Mouse (Mus musculus): Measurements from ENCODE around the gene Bnc1.

Bnc1 gene

DNA sequence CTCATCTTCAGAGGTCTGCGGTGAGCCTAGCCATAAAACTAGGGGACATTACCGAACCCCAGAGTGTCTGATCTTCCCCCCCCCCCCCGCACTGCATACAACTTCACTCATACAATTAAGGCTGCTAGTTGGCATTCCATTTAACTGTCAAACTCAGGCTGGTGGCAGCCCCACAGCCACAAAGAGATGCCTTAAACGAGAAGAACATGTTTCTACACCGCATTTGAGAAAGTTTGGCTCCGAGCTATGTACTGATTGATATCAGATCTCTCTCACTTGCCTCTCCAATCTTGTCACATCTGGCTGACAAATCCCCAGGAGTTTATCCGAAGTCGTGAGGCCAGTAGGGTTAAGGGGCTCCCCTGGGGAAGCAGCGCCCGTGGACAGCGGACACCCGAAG lies 976 bp downstream of the Bnc1 start:
- ChIA-PET POLR2A (no interaction called here), CTCF (interaction anchor here in 1 of 4 experiments (0.6 kb wide), 1 partner anchor 728 kb away, joined by 3 read pairs; no protein-coding TSS in a partner anchor)

DNA sequence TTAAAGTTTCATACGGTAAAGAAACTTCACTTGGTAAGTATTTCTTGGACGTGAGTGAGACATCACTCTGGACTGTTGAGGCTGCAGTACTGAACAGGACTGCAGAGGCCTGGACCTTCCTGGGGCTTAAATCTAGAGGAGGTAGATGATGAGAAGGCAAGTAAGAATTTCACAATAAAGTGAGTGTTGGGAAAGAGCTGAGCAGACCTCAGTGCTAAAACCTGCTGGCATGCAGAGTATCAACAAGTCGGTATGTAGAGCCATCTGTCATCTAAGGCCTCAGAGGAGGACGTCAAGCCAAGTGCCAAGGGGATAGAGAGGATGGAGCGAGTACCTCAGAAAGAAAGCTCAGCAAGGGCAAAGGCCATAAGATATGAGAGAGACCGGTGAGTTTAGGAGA lies 8.4 kb downstream of the Bnc1 start:
- ChIA-PET CTCF (interaction anchor here in 3 of 4 experiments (0.6 to 1.6 kb wide), 5 partner anchors 10 to 520 kb away, joined by 3 read pairs; no protein-coding TSS in a partner anchor), POLR2A (no interaction called here)

DNA sequence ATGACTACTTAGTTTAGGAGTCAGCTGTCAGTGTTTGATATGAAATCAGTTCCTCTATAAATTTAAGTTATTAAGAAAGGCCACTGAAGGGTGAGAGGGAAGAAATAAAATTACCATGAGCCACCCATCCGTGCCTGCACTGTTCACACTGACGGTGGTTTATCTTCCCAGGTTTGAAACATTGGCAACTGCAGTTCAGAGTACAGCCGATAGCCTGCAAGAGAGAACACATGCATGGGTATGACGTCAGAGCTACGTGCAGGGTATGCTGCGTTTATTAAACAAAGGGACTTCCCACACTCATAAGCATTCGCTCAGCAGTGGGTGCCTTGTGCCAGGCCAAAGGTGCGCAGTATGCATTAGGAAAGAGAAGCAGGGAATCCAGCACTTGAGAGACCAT lies 13.8 kb downstream of the Bnc1 start:
- ChIA-PET POLR2A (no interaction called here), CTCF (no interaction called here)

DNA sequence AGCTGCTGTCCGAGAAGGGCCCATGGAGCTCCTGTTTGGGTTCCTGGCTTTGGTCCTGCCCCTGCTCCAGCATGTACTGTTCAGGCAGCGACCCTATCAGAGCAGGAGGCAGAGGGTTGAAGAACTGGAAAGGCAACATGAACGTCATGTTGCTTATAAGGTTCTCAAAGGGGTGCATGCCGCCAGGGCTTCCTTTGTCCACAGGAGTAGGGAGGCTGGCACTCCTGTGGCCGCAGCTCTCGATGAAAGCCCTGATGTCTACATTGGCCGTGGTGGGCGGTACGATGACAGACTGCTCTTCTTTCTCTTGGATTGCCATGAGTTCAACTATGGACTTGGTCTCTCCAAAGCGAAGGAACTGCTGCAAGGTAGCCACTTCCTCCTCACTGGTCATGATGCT lies 17.5 kb downstream of the Bnc1 start:
- CTCF ChIA-PET: interaction anchor here in 1 of 4 experiments (1.1 kb wide), 1 partner anchor 144 kb away, joined by 3 read pairs; no protein-coding TSS in a partner anchor
- POLR2A ChIA-PET: no interaction called here

DNA sequence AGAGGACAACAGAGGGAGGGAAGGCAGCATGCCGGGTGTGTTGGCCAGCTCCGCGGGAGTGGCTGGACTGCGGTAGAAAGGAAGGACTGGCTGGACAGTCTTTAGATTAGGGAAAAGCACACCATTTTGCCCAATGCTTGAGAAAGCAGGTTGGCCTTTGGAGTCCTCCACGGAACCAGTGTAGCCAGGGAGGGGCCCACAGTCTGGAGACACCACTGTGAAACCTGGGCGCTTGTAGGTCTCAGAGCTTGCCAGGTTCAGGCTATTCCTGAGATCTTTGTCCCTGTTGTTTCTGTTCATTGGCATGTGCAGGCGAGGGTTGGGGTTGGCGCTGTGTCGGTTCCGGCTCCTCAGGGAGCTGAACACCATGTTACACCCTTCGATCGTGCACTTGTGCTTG lies 18.2 kb downstream of the Bnc1 start:
- CTCF ChIA-PET: interaction anchor here in 2 of 4 experiments (1.0 to 1.7 kb wide), 5 partner anchors 10 to 375 kb away, joined by 3 to 4 read pairs (median 3); no protein-coding TSS in a partner anchor
- POLR2A ChIA-PET: no interaction called here

DNA sequence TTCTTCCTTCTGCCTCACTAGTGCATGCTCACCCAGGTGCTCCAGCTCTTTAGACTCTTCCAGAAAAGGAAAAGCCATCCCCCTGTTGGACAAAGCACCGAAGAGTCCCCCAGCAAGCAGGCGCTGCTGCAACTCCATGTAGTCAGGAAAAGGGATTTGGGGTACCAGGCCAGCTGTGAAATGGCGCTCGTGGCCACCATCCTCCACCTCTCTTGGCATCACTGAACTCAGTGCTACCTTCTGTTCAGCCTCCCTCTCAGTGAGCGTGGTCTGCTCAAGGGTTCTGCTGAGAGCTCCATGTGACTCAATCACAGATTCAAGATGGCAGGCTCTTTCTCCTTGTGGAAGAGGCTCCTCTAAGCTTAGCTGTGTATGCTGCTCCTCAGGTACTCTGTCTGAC lies 18.8 kb downstream of the Bnc1 start:
- ChIA-PET CTCF (interaction anchor here in 2 of 4 experiments (1.0 to 1.7 kb wide), 6 partner anchors 11 to 376 kb away, joined by 3 to 4 read pairs (median 4); no protein-coding TSS in a partner anchor), POLR2A (no interaction called here)

DNA sequence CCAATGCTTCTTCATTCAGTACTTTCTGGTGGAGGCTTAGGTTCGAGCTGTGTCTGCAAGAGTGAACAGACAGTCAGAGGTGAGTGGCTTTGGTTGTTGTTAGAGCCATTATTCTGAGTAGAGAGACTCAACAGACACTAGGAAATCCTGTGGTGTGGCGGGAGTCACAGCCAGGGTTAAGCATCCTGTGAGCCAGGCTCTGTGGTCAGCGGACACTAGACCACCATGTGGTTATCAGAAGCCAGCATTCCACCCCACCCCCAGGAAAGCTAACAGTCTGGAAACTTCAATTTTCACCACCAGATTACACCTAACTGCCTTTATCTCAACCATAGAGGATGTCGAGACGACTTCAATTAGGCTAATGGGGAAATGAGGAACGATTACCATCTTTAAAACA lies 23.1 kb downstream of the Bnc1 start:
- ChIA-PET CTCF (no interaction called here), POLR2A (interaction anchor here in 1 of 4 experiments (0.7 kb wide), 1 partner anchor 97 kb away, joined by 3 read pairs; no protein-coding TSS in a partner anchor)

DNA sequence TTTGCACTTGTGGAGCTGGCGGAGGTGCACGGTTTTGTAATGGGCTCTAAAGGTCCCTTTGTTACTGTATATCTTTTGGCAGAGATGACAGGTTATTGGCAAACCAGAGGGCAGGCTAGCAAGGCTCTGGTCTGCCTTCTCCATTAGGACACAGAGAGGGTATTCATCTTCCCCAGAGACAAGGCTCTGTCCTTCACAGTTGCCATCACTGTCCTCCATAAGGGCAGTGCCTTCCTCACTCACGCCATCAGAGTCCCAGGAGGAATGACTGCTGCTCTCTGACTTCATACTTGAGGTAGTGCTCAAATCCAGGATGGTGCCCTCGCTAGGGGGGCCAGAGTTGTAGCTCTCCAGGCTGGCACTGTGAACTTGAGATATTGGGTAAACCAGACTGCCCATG lies 23.6 kb downstream of the Bnc1 start:
- CTCF ChIA-PET: interaction anchor here in 1 of 4 experiments (0.6 kb wide), 1 partner anchor 138 kb away, joined by 5 read pairs; no protein-coding TSS in a partner anchor
- POLR2A ChIA-PET: no interaction called here

DNA sequence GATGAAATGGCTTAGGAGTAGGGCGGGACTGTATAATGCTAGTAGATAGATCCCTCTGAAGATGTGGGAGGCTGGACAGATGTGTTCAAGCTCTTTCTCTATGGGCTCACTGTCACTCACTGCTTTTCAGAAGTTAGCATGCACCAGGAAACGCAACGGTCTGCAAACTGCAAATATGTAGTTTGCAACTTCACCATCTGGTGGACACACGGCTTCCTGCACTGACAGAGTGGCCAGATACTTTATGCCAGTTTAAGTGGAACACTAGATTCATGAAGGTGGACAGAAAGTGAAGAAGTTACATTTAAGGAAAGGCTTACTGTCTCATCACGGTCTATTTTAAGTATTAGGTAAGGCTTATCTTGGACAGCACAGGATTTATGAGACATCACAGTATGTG lies 25.9 kb downstream of the Bnc1 start:
- CTCF ChIA-PET: no interaction called here
- POLR2A ChIA-PET: no interaction called here

DNA sequence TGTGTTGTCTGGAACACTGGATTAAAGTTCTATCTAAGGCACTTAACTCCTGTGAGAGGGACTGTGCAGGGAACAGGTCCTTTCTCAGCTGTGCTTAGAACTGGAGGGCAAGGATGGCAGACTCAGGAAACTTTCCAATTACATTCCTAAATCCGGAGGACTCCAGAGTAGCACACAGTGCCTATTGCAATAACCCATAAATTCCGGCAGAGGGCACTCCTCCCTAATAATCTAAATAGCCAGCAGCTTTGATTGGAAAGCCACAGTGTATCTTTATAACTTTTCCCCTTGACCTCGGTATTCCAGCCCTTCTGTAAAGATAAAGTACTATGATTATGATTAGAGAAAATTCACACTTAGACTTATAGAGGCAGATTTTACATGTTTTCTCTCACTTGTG lies 32.4 kb downstream of the Bnc1 start:
- ChIA-PET POLR2A (interaction anchor here in 2 of 4 experiments (0.6 to 1.2 kb wide), 2 partner anchors 13 to 309 kb away, joined by 3 read pairs; no protein-coding TSS in a partner anchor), CTCF (interaction anchor here (0.6 to 3.5 kb wide), 21 partner anchors 10 to 379 kb away, joined by 3 to 23 read pairs (median 3); no protein-coding TSS in a partner anchor)

DNA sequence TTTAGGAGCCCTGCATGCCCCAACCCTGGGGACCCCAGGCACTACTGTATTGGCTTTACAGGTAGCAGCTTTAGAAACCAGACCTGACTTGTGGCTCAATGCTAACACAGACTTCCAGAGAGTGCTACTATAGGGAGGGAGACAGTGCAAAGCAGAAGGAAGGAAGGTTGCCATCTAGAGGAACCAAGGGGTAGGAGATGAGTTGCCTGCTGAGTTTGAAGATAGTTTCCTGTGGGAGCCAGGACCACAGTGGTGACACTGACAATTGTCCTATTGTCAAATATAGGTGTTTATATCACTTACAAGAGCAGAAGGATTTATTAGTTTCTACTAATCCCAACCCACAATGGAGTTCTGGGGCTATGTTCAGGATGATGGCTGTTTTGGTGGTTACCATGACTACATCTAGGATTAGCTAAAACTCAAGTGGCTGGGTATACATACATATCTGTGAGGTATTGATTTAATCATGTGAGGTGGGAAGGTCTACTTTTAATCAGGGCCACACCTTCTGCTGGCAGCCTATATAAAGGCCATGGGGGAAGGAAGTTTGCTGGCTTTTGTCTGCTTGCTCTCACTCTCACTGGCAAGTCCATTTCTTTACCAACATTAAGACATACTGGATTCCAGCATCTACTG lies 37.8 kb downstream of the Bnc1 start:
- ChIA-PET POLR2A (no interaction called here), CTCF (interaction anchor here in 3 of 4 experiments (0.7 to 1.8 kb wide), 11 partner anchors 9 to 320 kb away, joined by 3 to 7 read pairs (median 4); no protein-coding TSS in a partner anchor)

DNA sequence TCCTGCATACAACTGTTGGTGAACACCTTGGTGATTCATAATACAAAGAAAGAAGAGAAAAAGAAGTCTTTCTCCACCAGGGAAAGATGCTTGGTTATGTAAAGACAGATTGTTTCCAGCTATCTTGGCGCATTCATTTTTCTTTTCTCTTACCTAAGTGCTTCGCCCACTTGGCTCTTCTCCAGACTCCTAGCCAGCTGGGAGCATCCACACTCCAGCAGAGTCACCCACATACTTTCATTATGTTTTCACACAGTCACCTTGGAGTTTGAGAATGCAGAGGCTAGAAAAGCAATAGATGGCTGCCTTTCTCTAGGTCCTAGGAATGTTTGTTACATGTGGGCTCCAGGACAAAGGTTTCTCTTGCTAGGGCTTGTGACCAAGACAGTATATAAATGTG lies 41.6 kb downstream of the Bnc1 start:
- CTCF ChIA-PET: interaction anchor here in 2 of 4 experiments (0.8 to 2.6 kb wide), 2 partner anchors 9 to 389 kb away, joined by 3 to 10 read pairs; no protein-coding TSS in a partner anchor
- POLR2A ChIA-PET: no interaction called here

DNA sequence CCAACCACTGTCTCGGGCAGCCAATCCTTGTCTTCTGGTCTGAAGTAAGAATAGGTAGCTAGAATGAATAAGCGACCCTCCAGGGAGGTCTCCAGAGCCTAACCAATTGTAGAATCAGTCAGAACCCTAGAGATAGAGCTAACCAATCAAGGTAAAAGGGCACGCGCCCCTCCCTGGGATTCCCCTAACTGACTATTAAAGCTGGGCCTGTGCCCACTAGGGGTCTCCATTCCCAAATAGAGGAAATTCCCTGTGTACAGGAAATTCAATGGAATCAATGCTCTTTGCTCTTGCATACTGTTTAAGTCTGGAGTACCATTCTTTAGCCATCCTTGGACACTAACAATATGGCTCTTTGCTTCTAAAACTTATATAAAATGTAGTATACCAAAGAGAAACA lies 46.7 kb downstream of the Bnc1 start:
- CTCF ChIA-PET: interaction anchor here in 3 of 4 experiments (0.6 to 1.6 kb wide), 10 partner anchors 8 to 329 kb away, joined by 3 to 7 read pairs (median 4); no protein-coding TSS in a partner anchor
- POLR2A ChIA-PET: no interaction called here

DNA sequence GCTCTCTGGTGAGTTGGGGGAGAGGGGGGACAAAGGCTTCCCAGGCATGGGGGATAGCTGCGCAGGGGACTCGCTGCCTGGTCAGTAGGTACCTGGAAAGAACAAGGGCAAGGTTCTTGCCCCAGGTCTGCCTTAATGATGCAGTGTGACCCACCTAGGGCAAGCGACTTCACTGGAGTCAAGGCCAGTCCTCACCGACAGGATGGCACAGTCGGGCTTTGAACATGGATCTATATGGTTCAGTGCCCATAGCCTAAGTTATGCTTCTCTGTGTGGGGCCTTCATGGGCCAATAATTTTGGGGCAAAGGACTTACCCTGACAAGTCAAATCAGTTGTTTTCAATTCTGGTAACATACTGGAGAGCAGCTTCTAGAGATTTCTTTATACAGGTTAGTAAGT lies 57.3 kb downstream of the Bnc1 start:
- ChIA-PET CTCF (interaction anchor here in 2 of 4 experiments (1.0 to 1.4 kb wide), 3 partner anchors 61 to 184 kb away, joined by 3 to 4 read pairs (median 3); no protein-coding TSS in a partner anchor), POLR2A (interaction anchor here in 2 of 4 experiments (1.3 to 1.5 kb wide), 4 partner anchors 106 to 335 kb away, joined by 3 read pairs; partner anchors contain the start of gene Btbd1 (in 1 of the 2))

DNA sequence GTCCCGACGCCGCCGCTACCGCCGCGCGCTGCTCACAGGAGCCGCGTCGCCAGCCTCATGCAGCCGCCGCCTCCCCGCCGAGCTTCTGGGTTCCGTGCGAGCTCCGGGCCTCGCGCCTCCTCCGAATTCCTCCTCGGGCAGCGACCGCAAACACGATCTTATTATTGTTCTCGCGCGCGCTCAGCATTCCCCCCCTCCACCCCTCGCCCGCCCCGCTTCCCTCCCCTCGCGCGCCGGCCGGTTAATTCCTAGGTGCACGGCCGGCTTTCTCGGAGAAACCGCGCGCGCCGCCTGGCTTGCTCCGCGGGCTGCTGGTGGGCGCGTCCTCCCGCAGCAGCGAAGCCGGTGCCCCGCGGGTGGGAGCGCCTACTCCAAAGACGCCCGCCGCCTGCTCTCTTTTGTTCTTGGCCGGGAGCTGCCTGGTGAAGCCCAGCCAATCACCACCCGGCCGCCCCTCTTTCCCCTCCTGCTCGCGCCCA lies 57.8 kb downstream of the Bnc1 start, which contains the start of gene Hdgfl3:
Gene Hdgfl3, minus strand, starts transcription at position 207 of the 479 bp plus-strand sequence.
- CTCF ChIA-PET: interaction anchor here in 2 of 4 experiments (0.6 to 1.4 kb wide), 2 partner anchors 185 to 1548 kb away, joined by 3 to 4 read pairs; no protein-coding TSS in a partner anchor

DNA sequence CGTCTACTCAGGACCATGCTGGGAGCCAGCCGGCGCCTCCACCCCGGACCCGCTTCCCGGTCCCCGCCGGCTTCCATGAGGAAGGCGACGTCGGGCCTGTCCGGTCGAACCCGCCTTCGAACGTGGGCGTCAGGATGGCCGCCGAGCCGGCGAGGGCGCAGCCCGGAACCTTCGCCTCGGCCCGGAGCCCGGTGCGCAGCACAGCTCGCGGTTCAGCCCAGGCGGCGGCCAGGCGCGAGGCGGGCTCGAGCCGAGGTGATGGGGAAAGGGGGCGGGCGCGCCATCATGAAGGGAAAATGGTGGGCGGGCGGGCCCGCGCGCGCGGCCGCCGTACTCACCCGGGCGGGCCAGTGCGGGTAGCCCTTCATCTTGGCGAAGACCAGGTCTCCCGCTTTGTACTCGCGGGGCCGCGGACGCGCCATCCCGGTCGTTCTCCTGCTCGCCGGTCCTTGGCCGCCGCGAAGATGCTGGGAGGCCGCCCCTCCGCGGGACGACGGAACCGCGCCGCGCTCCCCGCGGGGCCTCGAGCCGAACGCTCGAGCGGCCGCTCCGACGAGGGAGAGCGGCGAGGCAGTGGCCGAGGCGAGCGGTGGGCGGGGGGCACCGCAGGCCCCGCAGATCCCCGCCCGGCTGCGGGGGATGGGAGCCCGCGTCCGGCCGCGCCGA lies 58.4 kb downstream of the Bnc1 start:
- ChIA-PET CTCF (interaction anchor here (0.6 to 1.4 kb wide), 5 partner anchors 13 to 1547 kb away, joined by 3 to 4 read pairs (median 3); no protein-coding TSS in a partner anchor), POLR2A (interaction anchor here in 3 of 4 experiments (0.8 to 1.5 kb wide), 5 partner anchors 66 to 336 kb away, joined by 3 read pairs; partner anchors contain the start of gene Btbd1 (in 1 of the 3))

More for the DNA sequence above, 57.8 kb downstream of the Bnc1 start, which contains the start of gene Hdgfl3:
- POLR2A ChIA-PET: interaction anchor here in 3 of 4 experiments (0.8 to 1.5 kb wide), 5 partner anchors 66 to 336 kb away, joined by 3 read pairs; partner anchors contain the start of gene Btbd1 (in 1 of the 3)

DNA sequence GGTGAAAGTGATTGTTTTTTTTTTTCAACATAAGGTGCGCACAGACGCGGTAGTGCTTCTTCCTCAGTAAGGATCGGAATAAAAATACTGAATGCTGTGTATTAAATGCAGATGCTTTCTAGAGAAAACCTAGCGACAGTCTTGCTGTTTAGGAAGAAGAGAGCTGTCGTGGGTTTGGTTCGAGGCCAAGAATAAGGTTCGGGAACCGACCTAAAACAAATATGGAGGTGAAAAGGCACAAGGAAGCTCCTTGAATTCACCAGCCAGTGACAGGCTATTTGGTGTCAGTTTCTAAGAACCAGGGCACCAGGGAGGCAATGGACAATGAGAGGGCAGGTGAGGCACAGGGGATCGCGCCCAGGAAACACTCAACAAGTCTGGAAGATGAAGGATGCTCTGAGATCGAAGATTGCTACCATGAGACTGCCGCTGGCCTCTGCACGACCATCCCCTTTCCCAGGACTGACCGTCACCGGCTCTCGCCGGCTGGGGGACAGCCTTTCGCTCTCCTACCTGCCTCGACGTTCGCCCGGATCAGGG lies 59.0 kb downstream of the Bnc1 start:
- CTCF ChIA-PET: interaction anchor here (0.6 to 1.4 kb wide), 6 partner anchors 13 to 387 kb away, joined by 3 to 4 read pairs (median 3); no protein-coding TSS in a partner anchor
- POLR2A ChIA-PET: interaction anchor here in 1 of 4 experiments (0.6 to 1.5 kb wide), 2 partner anchors 104 to 171 kb away, joined by 3 read pairs; partner anchors contain the start of gene Btbd1

DNA sequence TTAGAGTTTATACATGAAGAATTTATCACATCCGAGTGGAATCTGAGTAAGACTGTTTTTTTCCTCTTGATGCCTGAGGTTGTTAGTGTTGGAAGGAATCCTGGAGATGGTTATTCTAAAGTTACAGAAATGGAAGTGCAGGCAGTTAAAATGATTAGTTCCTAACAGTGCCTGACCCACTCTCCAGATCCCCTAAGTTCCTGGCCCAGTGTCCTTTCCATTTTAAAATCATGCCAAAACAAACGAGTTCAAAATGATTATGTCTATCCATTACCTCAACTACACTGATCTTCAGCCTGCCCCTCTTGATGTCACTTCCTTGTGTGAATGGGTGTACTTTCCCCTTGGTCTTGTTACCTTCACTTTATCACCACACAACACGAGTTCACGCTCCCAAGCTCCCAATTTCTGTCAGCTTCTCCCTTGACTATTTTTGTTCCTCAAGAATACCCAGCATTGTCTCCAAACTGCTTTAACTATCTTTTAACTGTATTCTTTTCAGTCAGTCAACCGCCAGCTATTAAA lies 59.5 kb downstream of the Bnc1 start:
- CTCF ChIA-PET: interaction anchor here in 3 of 4 experiments (0.6 to 1.4 kb wide), 4 partner anchors 14 to 387 kb away, joined by 3 to 4 read pairs (median 3); no protein-coding TSS in a partner anchor
- POLR2A ChIA-PET: interaction anchor here in 1 of 4 experiments (0.6 kb wide), 1 partner anchor 170 kb away, joined by 3 read pairs; no protein-coding TSS in a partner anchor

Data from embryonic stem cell, embryonic (primary cell).